Mouse (Mus musculus) small intestine, adult 2 months (tissue): ENCODE measurements around the gene Sorbs2. TPM values are rescaled to one million over a fixed set of nuclear protein-coding genes. Genes with fewer than 3 reads are reported as not detected.
A peak's percentile ranks its signal among the peaks of the same experiment; 100 is the strongest.

ENCODE experiments used
- H3K27ac ChIP-seq: fragments of 200-500 bp; 2 replicates; pipeline ENCODE4 v1.5.1; 2012; ENCODE audit warnings: low read depth, low read length, control low read depth, inconsistent platforms; ENCODE audit not compliant: insufficient read depth
- H3K27me3 ChIP-seq: fragments of 200-500 bp; 2 replicates; pipeline ENCODE4 v1.6.1; 2012; ENCODE audit warnings: mild to moderate bottlenecking, moderate library complexity, low read length, inconsistent platforms; ENCODE audit not compliant: control insufficient read depth, insufficient read depth
- H3K36me3 ChIP-seq: fragments of 200-500 bp; 2 replicates; pipeline ENCODE4 v1.6.1; 2012; ENCODE audit warnings: mild to moderate bottlenecking, low read length, control low read depth, inconsistent platforms; ENCODE audit not compliant: control insufficient read depth, insufficient read depth
- H3K4me1 ChIP-seq: fragments of 200-500 bp; 2 replicates; pipeline ENCODE4 v1.6.1; 2012; ENCODE audit warnings: low read length, inconsistent platforms, mixed read lengths; ENCODE audit not compliant: control insufficient read depth, insufficient read depth, insufficient read length
- H3K4me3 ChIP-seq: fragments of 200-500 bp; 2 replicates; pipeline ENCODE4 v1.5.1; 2012; ENCODE audit warnings: low read depth, mild to moderate bottlenecking, control low read depth, inconsistent platforms, low read length, moderate library complexity
- CTCF ChIP-seq: fragments of 200-500 bp; IDR thresholded peaks from 2 replicates; pipeline ENCODE4 v1.5.1; 2012; ENCODE audit warnings: low read depth, mild to moderate bottlenecking, control low read depth, inconsistent platforms, low read length, moderate library complexity, mixed read lengths; ENCODE audit not compliant: insufficient replicate concordance, insufficient read length; ENCODE audit errors: extremely low read depth
- POLR2A ChIP-seq: fragments of 200-500 bp; IDR thresholded peaks from 2 replicates; pipeline ENCODE4 v1.6.1; 2012; ENCODE audit warnings: low read depth, mild to moderate bottlenecking, control low read depth, inconsistent platforms, low read length, moderate library complexity
- WGBS: fragments of 180-500 bp; shearing (Covaris S2); methylation state at CpG from one replicate; pipeline ENCODE4 v1.1.7; 2018; 5-methylcytosine and 5-hydroxymethylcytosine counted together
- polyA plus RNA-seq: library from polyadenylated mRNA; depleted of rRNA; stranded (reverse); fragments of >200 nt; gene quantifications from 2 replicates; pipeline ENCODE4 v1.2.3, GENCODE M21; 2012

The Sorbs2 gene
- polyA plus RNA-seq, 1 experiment, result 5.7 TPM

DNA sequence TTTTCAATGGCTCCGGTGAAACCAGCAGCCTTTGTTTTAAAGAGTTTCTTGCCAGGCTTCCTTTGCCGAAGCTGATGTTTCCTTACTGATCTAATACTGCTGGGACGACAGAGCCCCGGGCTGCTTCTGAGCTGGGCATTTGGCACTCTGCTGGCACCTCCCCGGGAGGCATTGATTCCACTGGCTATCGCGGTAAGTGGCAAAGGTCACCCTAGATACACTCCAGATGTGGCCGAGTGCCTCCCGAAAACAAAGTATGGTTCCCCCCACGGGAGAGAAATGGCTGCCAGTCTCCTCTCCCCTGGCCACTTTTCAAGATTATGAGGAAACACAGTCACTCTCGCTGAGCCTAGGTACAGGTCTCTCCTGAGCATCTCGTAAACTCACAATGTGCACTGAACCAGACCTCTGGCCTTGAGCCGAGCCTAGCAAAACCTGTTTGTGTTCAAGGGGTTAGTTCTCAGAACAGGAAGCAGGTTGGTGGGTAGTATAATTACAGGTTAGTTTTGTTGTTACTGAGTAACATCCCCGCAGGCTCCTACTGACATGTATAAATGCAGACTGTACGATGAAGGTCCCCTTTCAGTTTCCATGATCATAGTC is 114.1 kb downstream of the Sorbs2 start:
- Histone ChIP-seq H3K4me3 (peak overlapping the region; percentile 30; the same call in 1 of the 2 replicates), H3K36me3 (no peaks in the 10 kb centered on the region), H3K27ac (no peak overlapping the region), H3K4me1 (no peaks in the 10 kb centered on the region), H3K27me3 (no peaks in the 10 kb centered on the region)
- TF ChIP-seq CTCF (no peak), POLR2A (no peak)
- 36% methylated on average over 15 of the region's 15 CpGs for WGBS

DNA sequence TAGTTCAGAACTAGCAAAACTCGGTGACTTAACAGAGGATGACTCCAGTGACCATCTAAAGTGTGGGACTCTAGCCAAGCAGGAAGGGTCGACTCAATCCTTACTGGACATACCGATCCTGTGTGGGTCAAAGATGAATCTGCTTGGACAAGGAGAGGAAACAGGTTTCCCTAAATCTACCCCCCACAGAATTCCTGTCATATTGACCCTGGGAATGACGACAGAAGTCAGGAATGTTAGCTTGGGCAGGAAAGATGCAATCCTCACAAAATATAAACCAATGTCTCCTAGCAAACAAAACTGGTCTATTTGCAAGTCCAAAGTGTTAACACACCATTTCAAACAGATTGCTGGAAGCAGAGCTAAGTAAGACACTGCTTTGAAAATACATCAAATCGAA is 118.8 kb downstream of the Sorbs2 start:
- Histone ChIP-seq H3K4me3 (no peak overlapping the region), H3K4me1 (peaks cover 3% of the 10 kb centered on the region; the same call in 1 of the 2 replicates), H3K27me3 (no peaks in the 10 kb centered on the region), H3K27ac (no peak overlapping the region), H3K36me3 (no peaks in the 10 kb centered on the region)
- 49% methylated on average over 5 of the region's 5 CpGs for WGBS
- TF ChIP-seq POLR2A, result no peak
- no peak for TF ChIP-seq CTCF

DNA sequence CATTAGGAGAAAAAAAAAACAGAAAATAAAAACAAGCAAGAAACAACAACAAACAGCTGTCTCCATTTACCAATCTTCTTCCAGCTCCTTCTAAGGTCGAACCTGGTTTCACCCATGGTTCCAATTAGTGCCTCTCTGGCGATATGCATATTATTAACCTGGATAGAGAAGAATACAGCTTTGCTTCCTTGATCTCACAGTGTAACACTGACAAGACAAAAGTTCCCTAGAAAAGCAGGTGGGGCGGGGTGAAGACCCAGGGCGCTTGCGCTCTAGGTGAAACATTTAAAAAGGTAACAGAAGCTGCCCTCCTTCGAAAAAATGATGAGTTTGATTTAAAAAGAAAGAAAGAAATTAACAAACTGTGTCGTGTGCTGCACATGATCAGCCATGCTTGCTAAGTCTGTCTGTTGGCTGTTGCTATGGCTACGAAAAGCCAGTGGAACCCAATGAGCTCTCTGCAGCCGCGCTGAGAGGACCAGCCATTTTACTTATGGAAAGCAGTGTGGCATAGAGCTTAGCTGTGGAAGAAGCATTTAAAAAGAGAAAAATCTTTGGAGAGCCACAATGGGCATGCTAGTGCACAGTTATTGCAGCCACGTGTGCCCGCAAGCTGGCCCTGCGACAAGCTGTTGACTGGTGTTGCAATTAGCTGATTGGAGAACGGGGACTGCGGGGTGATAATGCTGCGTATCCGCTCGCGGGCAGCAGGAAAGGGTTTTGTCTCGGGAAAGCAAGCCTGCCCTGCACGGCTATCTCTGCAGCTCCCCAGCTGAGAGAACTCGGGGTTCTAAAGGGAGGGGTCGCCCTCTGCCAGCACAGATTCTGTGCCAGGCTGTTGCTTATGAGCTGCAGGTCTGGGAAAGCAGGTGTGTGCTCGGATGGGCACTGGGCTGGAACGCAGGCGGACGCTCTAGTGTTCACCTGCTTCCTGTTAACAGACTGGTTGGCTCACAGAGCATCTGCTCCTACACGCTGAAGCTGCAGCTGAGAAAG is 120.0 kb downstream of the Sorbs2 start:
- 2% methylated on average over 28 of the region's 28 CpGs for WGBS

DNA sequence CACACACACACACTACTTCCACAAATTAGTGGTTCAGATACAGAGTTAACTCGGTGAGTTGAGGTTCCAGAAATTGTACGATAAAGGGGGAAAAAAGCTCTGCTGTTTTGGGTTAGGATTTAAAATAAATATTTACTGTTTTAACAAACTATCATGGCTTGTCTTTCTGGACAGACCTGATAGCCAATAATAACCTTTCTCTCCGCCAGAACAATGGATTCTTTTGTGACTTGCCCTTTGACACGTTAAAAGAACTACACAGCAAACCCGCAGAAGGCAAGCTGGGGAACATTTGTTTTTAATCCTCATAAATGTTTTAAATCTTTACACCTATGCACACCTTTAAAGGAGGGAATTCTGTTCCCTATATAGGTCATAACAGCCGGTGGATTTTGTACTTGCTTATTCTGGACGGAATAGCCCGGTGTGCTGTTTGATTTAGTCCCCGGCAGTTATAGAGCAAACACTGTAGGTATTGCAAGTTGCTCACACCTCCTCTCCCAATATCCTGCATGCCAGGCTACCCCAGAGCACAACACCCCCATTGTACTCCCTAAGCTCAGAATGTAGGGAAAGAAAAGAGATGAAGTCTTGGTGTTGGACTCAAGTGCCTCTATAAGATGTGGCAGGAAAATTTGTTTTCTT is 121.0 kb downstream of the Sorbs2 start:
- no peak for TF ChIP-seq CTCF
- TF ChIP-seq POLR2A, result no peak
- Histone ChIP-seq H3K27me3 (no peaks in the 10 kb centered on the region), H3K4me3 (no peak overlapping the region), H3K36me3 (no peaks in the 10 kb centered on the region), H3K4me1 (peaks cover 3% of the 10 kb centered on the region; the same call in 1 of the 2 replicates), H3K27ac (no peak overlapping the region)
- WGBS, result 17% methylated on average over 9 of the region's 9 CpGs

More for the DNA sequence above, 120.0 kb downstream of the Sorbs2 start:
- Histone ChIP-seq H3K27ac (0 out of 2 replicates have a peak overlapping the region, but pooled peaks have one; percentile 6), H3K27me3 (no peaks in the 10 kb centered on the region), H3K4me1 (peaks cover 3% of the 10 kb centered on the region; the same call in 1 of the 2 replicates), H3K36me3 (no peaks in the 10 kb centered on the region), H3K4me3 (peak overlapping the region; percentile 66)
- TF ChIP-seq CTCF (no peak), POLR2A (no peak)

DNA sequence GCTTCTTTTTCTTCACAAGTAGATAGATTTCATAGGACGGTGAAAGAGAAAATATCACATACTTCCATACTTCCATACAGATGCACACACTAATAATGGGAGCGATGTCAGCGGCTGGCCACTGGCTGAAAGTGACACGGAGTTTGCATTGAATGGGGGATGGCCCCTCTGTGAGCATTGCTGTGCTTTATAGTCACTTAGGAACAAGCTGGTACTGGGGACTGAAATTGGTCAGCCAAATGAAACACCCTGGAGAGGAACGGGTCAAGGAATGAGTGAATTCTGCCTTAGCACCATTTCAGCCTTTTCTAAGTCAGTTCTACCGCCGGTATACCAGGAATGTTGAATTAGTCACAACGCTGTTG is 121.5 kb downstream of the Sorbs2 start:
- H3K36me3 ChIP-seq, result no peaks in the 10 kb centered on the region
- H3K27me3 ChIP-seq, result no peaks in the 10 kb centered on the region
- H3K4me3 ChIP-seq, result peak overlapping the region; percentile 43; the same call in 1 of the 2 replicates
- peaks cover 3% of the 10 kb centered on the region; the same call in 1 of the 2 replicates for H3K4me1 ChIP-seq
- TF ChIP-seq POLR2A (no peak), CTCF (no peak)
- WGBS, result 24% methylated on average over 8 of the region's 8 CpGs
- no peak overlapping the region; the same call in 1 of the 2 replicates for H3K27ac ChIP-seq

DNA sequence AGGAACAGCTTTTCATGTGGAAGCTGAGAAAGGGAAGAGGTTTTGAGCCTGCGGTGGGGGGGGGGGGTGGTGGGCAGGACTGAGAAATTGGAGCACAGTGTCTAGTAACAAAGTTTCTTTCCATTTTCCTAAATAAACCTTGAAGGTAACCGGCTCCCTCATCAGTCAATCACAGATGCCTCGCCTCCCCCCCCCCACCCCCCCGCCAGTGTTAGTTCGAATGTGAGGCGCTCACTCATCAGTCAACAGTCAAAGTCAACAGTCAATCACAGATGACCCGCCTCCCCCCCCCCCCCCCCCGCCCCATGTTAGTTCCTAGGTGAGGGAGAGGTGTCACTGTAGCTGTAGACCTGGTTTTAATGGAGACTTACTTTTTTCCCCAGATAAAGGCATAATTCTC is 123.4 kb downstream of the Sorbs2 start:
- TF ChIP-seq CTCF, result no peak
- TF ChIP-seq POLR2A, result no peak
- no peak overlapping the region for H3K27ac ChIP-seq
- H3K27me3 ChIP-seq, result no peaks in the 10 kb centered on the region
- 43% methylated on average over 7 of the region's 8 CpGs for WGBS
- peaks cover 3% of the 10 kb centered on the region; the same call in 1 of the 2 replicates for H3K4me1 ChIP-seq
- H3K4me3 ChIP-seq, result no peak overlapping the region
- no peaks in the 10 kb centered on the region for H3K36me3 ChIP-seq
